Mouse (Mus musculus) limb, embryonic 12.5 days (tissue): ENCODE measurements around the gene Ppfibp1. TPM values are rescaled to one million over a fixed set of nuclear protein-coding genes. Genes with fewer than 3 reads are reported as not detected.

Experiments used
- ATAC-seq: fragments of 200-750 bp; cut with Nextera tagmentation; 2 replicates; pipeline ENCODE4 v1.8.0; 2017; ENCODE audit warnings: low read depth, moderate TSS enrichment; ENCODE audit not compliant: insufficient number of reproducible peaks, insufficient read depth, low FRiP score, low TSS enrichment
- H3K27ac ChIP-seq: fragments of 300-500 bp; sonication (generic); 2 replicates; pipeline ENCODE4 v1.5.1; 2016; ENCODE audit warnings: mild to moderate bottlenecking, moderate library complexity
- H3K27me3 ChIP-seq: fragments of 300-500 bp; sonication (generic); 2 replicates; pipeline ENCODE4 v1.6.1; 2016; ENCODE audit warnings: mild to moderate bottlenecking, moderate library complexity
- H3K36me3 ChIP-seq: fragments of 300-500 bp; sonication (generic); 2 replicates; pipeline ENCODE4 v1.6.1; 2016; ENCODE audit warnings: mild to moderate bottlenecking, moderate library complexity
- H3K4me1 ChIP-seq: fragments of 300-500 bp; sonication (generic); replicated peaks from 2 replicates; pipeline ENCODE4 v1.6.1; 2016
- H3K4me2 ChIP-seq: fragments of 300-500 bp; sonication (generic); 2 replicates; pipeline ENCODE4 v1.6.1; 2016; ENCODE audit warnings: mild to moderate bottlenecking, moderate library complexity
- H3K4me3 ChIP-seq: fragments of 300-500 bp; sonication (generic); replicated peaks from 2 replicates; pipeline ENCODE4 v1.5.1; 2016; ENCODE audit warnings: mild to moderate bottlenecking
- H3K9ac ChIP-seq: fragments of 300-500 bp; sonication (generic); replicated peaks from 2 replicates; pipeline ENCODE4 v1.6.1; 2016; ENCODE audit warnings: mild to moderate bottlenecking, moderate library complexity
- H3K9me3 ChIP-seq: fragments of 300-500 bp; sonication (generic); 2 replicates; pipeline ENCODE4 v1.6.1; 2016; ENCODE audit warnings: mild to moderate bottlenecking, moderate library complexity
- WGBS: fragments of 180-500 bp; shearing (Covaris S2); methylation state at CpG from one replicate; pipeline ENCODE4 v1.1.7; 2016; 5-methylcytosine and 5-hydroxymethylcytosine counted together
- polyA plus RNA-seq: library from polyadenylated mRNA; unstranded; fragments of >200 nt; fragmentation: Nextera tagmentation; extraction: Ambion mirVana; gene quantifications from 2 replicates; pipeline ENCODE4 v1.2.1, GENCODE M21; 2016

Gene Ppfibp1
- polyA plus RNA-seq, 1 experiment from 2014 or later = 61.0 TPM

DNA sequence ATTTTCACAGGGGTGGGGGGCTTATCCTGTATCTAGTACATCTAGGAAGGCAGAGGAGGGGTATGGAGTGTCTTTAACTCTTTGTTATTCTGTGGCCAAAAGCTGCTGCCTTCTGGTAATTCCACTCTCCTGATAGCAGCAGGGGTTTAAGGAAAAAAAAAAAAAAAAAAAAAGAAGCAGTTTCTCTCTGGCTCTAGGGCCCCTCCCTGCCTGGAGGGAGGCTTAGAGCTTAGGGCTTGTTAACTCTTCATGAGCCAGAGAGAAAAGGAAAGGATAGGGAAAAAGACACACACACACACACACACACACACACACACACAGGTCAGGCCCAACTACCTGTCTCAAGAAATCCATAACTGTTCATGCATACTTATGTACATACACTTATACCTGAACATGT, 85.5 kb downstream of the Ppfibp1 start:
- no peak for ATAC-seq
- H3K4me3 ChIP-seq = no peak overlapping the region
- H3K4me1 ChIP-seq = peaks cover 12% of the 10 kb centered on the region
- no peak overlapping the region for H3K4me2 ChIP-seq
- peaks cover 11% of the 10 kb centered on the region for H3K36me3 ChIP-seq
- H3K27me3 ChIP-seq = no peaks in the 10 kb centered on the region
- no peak overlapping the region for H3K27ac ChIP-seq
- no peaks in the 10 kb centered on the region for H3K9me3 ChIP-seq
- H3K9ac ChIP-seq = no peak overlapping the region

DNA sequence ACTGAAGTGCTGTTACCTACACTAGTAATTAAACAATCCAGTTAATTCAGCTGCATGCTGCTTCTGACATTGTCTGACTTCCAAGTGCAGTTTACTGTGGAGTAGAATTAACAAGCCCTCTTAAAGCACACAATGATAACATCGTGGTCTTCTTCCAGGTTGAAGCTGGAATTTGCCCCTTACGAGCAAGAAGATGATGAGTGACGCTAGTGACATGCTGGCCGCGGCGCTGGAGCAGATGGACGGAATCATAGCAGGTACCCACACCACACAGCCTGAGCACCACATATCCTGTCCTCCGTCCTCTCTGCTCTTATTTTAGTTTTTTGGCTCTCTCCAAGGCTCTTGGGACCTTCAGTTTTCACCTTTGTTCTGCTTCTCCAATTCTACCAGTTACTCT, 88.2 kb downstream of the Ppfibp1 start:
- H3K4me1 ChIP-seq = peaks cover 25% of the 10 kb centered on the region
- H3K4me2 ChIP-seq = no peak overlapping the region
- H3K27me3 ChIP-seq = no peaks in the 10 kb centered on the region
- 86% methylated on average over 8 of the region's 8 CpGs for whole genome bisulfite sequencing
- peaks cover 11% of the 10 kb centered on the region for H3K36me3 ChIP-seq
- no peaks in the 10 kb centered on the region for H3K9me3 ChIP-seq
- ATAC-seq = no peak
- no peak overlapping the region for H3K9ac ChIP-seq
- H3K27ac ChIP-seq = no peak overlapping the region
- no peak overlapping the region for H3K4me3 ChIP-seq

DNA sequence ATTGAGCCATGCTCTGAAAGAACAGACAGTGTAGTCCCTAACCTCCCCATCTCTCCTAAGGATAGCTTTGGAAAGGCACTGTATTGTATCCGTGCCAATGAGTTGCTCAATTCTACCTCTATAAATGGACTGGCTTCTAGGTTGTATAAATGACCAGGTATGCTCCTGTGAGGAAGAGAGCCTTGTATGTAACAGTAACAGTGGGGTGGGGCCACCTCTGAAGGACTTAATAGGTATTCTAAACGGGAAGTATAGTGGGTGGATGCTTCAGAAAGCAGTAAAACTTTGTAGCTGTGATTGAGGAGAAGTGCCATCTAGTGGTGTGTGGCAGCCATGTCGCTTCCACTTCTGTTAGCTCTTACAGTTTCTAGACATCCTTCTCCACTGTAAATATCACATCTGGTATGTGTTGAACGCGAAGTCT, 90.4 kb downstream of the Ppfibp1 start:
- H3K4me3 ChIP-seq = no peak overlapping the region
- H3K27me3 ChIP-seq = no peaks in the 10 kb centered on the region
- ATAC-seq = no peak
- no peak overlapping the region for H3K4me2 ChIP-seq
- 0 out of 2 replicates have a peak overlapping the region, but pooled peaks have one; percentile 74 for H3K27ac ChIP-seq
- peaks cover 22% of the 10 kb centered on the region for H3K4me1 ChIP-seq
- 50% methylated on average over 5 of the region's 5 CpGs for WGBS
- no peak overlapping the region for H3K9ac ChIP-seq
- H3K9me3 ChIP-seq = no peaks in the 10 kb centered on the region
- peaks cover 22% of the 10 kb centered on the region for H3K36me3 ChIP-seq

DNA sequence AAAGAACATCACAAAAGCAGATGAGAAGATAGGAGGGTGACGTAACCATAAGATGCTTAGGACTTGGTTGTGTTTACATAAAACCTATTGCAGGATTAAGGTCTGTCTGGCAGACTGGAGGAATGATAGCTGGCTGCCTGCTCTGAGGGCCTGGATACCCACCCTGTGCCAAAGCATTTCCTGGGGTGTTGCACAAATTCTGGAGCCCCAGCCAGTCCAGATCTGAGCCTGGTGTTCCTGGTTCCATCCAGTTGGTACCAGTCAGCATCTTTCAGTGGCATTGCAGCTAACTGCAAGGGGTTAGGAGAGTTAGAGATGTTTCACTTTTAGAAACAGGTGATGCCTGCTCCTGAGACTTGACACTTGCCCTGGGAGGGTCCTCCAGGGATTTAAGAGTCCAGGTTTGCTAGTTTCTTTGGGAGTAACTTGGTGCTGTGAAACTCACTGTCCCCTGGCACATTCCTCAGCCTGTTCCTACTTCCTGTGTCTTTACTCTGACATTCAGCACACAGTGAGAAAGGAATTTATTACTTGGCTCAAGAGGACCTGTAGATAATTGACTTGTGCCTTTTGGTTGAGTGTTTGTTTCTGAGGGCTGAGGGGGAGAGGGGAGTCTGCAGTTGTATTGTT, 90.9 kb downstream of the Ppfibp1 start:
- H3K9me3 ChIP-seq = no peaks in the 10 kb centered on the region
- no peak overlapping the region for H3K4me2 ChIP-seq
- H3K27me3 ChIP-seq = no peaks in the 10 kb centered on the region
- no peak for ATAC-seq
- peaks cover 22% of the 10 kb centered on the region for H3K36me3 ChIP-seq
- peak overlapping the region; percentile 74 for H3K27ac ChIP-seq
- H3K4me3 ChIP-seq = no peak overlapping the region
- 63% methylated on average over 1 of the region's 1 CpGs for WGBS
- no peak overlapping the region for H3K9ac ChIP-seq
- H3K4me1 ChIP-seq = peaks cover 22% of the 10 kb centered on the region

DNA sequence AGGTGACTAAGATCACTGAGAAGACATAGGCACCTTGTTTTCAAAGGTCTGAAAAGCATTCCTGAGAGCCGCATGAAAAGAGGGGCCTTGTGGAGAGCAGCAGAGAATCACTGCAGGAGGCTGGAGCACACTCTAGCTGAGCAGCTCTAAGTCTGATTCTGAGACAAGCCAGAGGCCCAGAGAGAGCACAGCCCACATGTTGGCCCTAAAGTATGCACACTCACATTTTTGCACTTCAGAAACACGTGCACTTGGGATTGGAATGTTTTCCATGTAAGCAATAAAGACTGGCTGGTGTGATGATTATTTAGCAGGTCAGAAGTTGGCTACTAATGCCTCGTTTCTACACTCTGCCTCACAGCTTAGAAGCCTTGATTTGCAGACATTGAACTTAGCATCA, 91.7 kb downstream of the Ppfibp1 start:
- ATAC-seq = peak; percentile 48; the same call in 1 of the 2 replicates
- Histone ChIP-seq H3K36me3 (peaks cover 22% of the 10 kb centered on the region), H3K9me3 (no peaks in the 10 kb centered on the region), H3K27me3 (no peaks in the 10 kb centered on the region), H3K4me1 (peaks cover 25% of the 10 kb centered on the region), H3K4me2 (no peak overlapping the region), H3K9ac (no peak overlapping the region), H3K27ac (peak overlapping the region; percentile 74), H3K4me3 (no peak overlapping the region)
- WGBS = 32% methylated on average over 3 of the region's 3 CpGs

DNA sequence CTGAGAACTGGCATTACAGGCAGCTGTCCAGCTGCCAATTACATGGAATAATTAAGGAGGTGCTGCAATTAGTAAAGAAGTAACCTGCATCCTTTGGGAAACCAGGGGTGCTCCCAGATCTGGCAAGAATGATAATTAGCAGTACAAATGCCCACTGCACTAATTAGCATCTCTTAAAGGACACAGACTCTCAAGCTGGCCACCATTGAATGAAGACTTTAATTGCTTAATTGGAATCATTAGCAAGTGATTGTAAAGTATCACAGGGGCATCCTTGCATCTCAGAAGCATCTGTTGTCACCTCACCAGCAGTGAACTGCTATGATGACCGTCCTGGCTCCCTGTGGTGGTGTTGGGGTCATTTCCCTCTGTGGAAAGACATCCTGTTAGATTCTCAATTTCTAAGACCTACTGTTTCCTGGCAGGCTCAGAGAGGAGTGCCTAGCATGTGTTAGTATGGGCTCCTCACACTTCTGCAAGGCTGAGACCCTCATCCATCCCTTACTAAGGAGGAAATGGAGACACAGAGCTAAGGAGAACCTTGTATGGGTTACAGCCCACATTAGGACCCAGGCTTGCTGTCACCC, 93.1 kb downstream of the Ppfibp1 start:
- Histone ChIP-seq H3K9ac (no peak overlapping the region), H3K9me3 (no peaks in the 10 kb centered on the region), H3K4me2 (no peak overlapping the region), H3K4me1 (peaks cover 35% of the 10 kb centered on the region), H3K27me3 (no peaks in the 10 kb centered on the region), H3K27ac (no peak overlapping the region), H3K36me3 (peaks cover 22% of the 10 kb centered on the region), H3K4me3 (no peak overlapping the region)
- 35% methylated on average over 1 of the region's 1 CpGs for WGBS
- ATAC-seq = no peak

DNA sequence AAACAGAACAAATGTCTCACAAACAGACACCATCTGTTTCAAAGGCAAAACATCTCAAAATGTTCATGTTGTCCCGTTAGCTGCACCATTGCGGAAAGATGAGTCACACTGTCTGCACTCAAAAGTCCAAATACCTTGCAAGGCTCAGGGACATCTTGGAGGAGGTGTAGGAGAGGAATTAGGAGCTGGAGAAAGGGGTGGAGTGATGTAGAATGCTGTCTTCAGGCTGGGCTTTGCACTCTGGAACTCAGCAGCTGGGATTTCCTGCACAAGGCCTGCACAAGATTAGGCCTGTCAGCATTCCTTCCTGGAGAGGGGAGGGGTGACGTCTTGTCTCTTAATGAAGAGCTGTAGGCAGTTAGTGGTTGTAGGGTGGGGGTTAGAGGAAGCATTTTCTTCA, 96.3 kb downstream of the Ppfibp1 start:
- peaks cover 26% of the 10 kb centered on the region for H3K4me1 ChIP-seq
- no peaks in the 10 kb centered on the region for H3K27me3 ChIP-seq
- 64% methylated on average over 3 of the region's 3 CpGs for WGBS
- H3K36me3 ChIP-seq = peaks cover 12% of the 10 kb centered on the region; the same call in 1 of the 2 replicates
- H3K4me3 ChIP-seq = no peak overlapping the region
- ATAC-seq = 0 out of 2 replicates have a peak, but pooled peaks have one; percentile 43
- H3K9me3 ChIP-seq = no peaks in the 10 kb centered on the region
- peak overlapping the region; percentile 9; the same call in 1 of the 2 replicates for H3K27ac ChIP-seq
- H3K4me2 ChIP-seq = no peak overlapping the region
- H3K9ac ChIP-seq = no peak overlapping the region

DNA sequence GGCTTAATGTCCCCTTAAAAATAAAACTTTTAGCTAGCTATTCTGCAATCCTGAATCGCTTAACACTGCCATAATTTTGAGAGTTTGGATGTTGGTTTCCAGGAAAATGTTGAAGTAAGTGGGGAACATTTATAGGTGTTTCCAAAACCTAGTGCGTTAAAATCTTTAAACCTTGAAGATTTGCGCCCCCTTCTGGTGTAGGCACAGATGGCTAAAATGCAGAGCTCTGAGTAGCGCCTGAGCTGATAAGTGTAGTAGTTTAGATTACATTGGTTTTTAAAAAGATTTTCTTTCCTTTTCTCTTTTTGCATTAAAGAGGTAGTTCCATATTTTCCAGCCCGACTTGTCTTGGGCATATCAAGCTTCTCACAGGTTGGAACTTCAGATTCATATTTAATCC, 105.9 kb downstream of the Ppfibp1 start:
- ATAC-seq = no peak
- H3K9me3 ChIP-seq = no peaks in the 10 kb centered on the region
- peaks cover 49% of the 10 kb centered on the region for H3K36me3 ChIP-seq
- WGBS = 37% methylated on average over 5 of the region's 5 CpGs
- no peak overlapping the region for H3K27ac ChIP-seq
- H3K4me3 ChIP-seq = no peak overlapping the region
- no peaks in the 10 kb centered on the region for H3K4me1 ChIP-seq
- H3K27me3 ChIP-seq = no peaks in the 10 kb centered on the region
- H3K4me2 ChIP-seq = no peak overlapping the region
- H3K9ac ChIP-seq = no peak overlapping the region

DNA sequence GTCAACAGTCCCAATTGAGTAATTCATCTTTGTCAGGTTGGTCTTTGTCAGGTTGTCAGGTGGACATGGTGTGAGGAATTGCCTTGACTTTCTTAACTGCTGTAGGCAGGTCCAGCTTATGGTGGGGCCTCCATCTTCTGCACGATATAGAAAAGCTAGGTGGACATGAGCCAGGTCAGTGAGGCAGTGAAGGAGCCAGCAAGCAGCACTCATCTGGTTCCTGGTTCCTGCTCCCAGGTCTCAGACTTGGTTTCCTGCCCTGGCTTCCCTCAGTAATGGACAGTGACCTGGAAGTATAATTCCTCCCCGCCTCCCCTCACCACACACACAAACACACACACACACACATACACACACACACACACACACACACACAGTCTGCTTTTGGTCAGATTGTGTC, 107.1 kb downstream of the Ppfibp1 start:
- ATAC-seq = no peak
- Histone ChIP-seq H3K4me3 (no peak overlapping the region), H3K27ac (no peak overlapping the region), H3K27me3 (no peaks in the 10 kb centered on the region), H3K9me3 (no peaks in the 10 kb centered on the region), H3K4me2 (no peak overlapping the region), H3K4me1 (no peaks in the 10 kb centered on the region), H3K9ac (no peak overlapping the region), H3K36me3 (peaks cover 51% of the 10 kb centered on the region)
- WGBS = 83% methylated on average over 2 of the region's 2 CpGs

DNA sequence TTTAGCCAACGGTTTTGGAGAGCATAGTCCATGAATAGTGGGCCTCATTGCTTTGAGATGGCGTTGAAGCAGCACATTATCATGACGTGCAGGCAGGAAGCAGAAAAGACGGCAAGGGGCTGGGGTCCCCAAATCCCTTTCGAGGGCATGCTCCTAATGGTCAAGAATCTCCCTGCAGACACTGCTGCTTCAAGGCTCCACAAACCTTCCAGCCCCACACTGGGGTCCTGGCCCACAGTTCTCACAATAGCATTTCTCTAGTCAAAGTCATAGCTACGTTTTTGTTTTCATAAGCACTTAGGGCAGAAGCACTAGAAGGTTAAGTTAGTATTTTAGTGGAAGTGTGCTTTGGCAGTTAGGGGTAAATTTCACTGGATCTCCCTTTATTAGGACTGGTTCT, 107.6 kb downstream of the Ppfibp1 start:
- H3K9ac ChIP-seq = no peak overlapping the region
- no peak for ATAC-seq
- H3K4me1 ChIP-seq = no peaks in the 10 kb centered on the region
- no peaks in the 10 kb centered on the region for H3K9me3 ChIP-seq
- no peak overlapping the region for H3K27ac ChIP-seq
- H3K4me2 ChIP-seq = no peak overlapping the region
- WGBS = 87% methylated on average over 6 of the region's 6 CpGs
- H3K36me3 ChIP-seq = peaks cover 50% of the 10 kb centered on the region
- H3K4me3 ChIP-seq = no peak overlapping the region
- no peaks in the 10 kb centered on the region for H3K27me3 ChIP-seq

DNA sequence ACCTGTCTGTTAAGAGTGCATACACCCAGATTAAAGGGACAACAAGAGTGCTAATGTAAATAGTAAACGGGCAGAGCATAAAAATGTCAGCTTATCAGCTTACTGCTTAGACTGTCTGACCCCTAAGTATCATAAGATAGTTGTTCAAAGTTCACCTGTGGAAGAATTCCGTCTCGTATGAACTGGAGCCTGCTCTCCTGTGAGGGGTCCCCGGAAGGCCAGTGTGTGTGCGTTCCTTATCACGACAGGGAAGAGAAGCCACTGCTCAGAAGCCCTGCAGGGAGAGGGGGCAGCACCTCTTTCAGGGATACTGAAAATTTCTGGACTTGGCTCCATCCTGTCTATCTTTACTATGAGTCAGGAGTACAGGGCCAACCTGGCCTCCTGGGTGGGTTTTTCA, 108.7 kb downstream of the Ppfibp1 start:
- no peak overlapping the region for H3K4me2 ChIP-seq
- no peaks in the 10 kb centered on the region for H3K27me3 ChIP-seq
- 86% methylated on average over 6 of the region's 6 CpGs for WGBS
- peaks cover 62% of the 10 kb centered on the region for H3K36me3 ChIP-seq
- no peak overlapping the region for H3K9ac ChIP-seq
- no peak overlapping the region for H3K27ac ChIP-seq
- no peaks in the 10 kb centered on the region for H3K4me1 ChIP-seq
- H3K4me3 ChIP-seq = no peak overlapping the region
- no peak for ATAC-seq
- H3K9me3 ChIP-seq = no peaks in the 10 kb centered on the region

DNA sequence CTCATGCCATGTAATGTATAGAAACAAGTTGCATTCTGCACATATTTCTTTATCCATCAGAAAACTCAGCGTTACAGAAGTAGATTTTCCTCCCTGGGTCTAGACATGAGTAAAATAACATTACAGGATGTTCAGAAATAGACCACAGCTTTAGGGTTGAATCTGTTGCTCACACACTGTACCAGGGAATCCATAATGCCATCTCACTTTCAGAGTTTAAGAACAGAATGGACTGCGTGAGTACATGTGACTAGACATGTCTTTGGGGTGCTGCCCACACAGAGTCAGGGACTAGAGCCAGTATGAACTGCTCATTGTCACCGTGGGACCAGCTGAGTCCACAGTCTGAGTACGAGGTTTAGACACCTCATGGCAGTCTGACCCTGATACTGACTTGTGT, 110.4 kb downstream of the Ppfibp1 start:
- no peak overlapping the region for H3K9ac ChIP-seq
- H3K4me1 ChIP-seq = no peaks in the 10 kb centered on the region
- no peaks in the 10 kb centered on the region for H3K9me3 ChIP-seq
- no peaks in the 10 kb centered on the region for H3K27me3 ChIP-seq
- no peak overlapping the region for H3K4me3 ChIP-seq
- no peak for ATAC-seq
- H3K4me2 ChIP-seq = no peak overlapping the region
- peaks cover 69% of the 10 kb centered on the region for H3K36me3 ChIP-seq
- 92% methylated on average over 4 of the region's 4 CpGs for WGBS
- no peak overlapping the region for H3K27ac ChIP-seq
